Mouse (Mus musculus): ENCODE measurements around the gene Sfswap. TPM values are rescaled to one million over a fixed set of nuclear protein-coding genes. Genes with fewer than 3 reads are reported as not detected.

Sfswap gene
- polyA plus RNA-seq, 1 experiment from 2014 or later: 45.7 TPM

DNA sequence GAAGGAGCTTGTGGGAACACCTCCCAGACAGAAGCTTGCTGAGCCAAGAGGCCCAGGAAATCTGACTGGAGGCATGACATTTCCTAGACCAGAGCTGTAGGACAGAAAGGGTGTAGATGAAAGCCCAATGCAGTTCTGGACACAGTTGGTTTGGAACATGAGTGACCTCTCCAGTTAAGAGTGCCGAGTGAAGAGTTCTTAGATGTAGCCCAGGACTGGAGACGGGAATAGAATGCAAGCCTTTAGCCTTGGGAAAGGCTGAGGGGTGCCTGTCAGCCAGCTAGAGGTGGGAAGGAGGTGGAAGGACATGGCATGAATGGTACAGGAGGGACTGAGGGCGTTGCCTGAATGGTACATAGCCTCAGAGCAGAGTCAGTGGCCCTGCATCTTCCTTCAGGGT is 34.4 kb downstream of the Sfswap start:
- Histone ChIP-seq H3K27ac (ENCODE audit: low read depth) (no peak overlapping the region), H3K36me3 (ENCODE audit: control insufficient read depth, insufficient read depth, low read length) (peaks cover 53% of the 10 kb centered on the region), H3K4me1 (replicated peaks; ENCODE audit: control insufficient read depth, insufficient read depth, low read length) (no peaks in the 10 kb centered on the region), H3K9me3 (ENCODE audit: control insufficient read depth, low read length) (no peaks in the 10 kb centered on the region), H3K4me2 (ENCODE audit: low read length) (no peak overlapping the region), H3K4me3 (ENCODE audit: low read depth, low read length) (no peak overlapping the region), H3K9ac (ENCODE audit: low read length) (no peak overlapping the region), H3K27me3 (replicated peaks; ENCODE audit: control insufficient read depth, insufficient read depth, low read length) (no peaks in the 10 kb centered on the region)
- ATAC-seq (replicated peaks; ENCODE audit: low FRiP score, low TSS enrichment, low read depth) (no peak), DNase-seq (ENCODE audit: low spot score) (no peak)
- 90% methylated on average over 3 of the region's 3 CpGs for whole genome bisulfite sequencing

DNA sequence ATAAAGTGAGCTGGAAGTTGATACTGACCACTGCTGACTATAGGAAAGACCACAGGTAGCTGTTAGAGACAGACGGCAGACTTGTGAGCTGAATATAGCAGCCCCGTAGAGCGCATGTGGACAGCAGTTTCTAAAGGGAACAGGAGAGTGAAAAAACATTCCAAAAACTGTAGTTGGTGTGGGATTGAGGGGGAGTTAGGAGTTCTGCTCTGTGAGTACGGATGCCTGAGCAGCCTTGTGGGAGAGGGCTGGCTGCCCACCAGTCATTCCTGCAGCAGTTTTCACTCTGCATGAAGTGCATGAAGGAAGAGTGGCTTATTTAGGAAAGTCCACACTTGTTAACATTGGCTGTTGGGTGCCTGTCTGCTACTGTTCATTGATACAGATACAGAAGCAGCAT is 37.8 kb downstream of the Sfswap start:
- H3K27ac ChIP-seq (ENCODE audit: low read depth): no peak overlapping the region
- H3K4me3 ChIP-seq (ENCODE audit: low read depth, low read length): no peak overlapping the region
- no peak overlapping the region for H3K9ac ChIP-seq (ENCODE audit: low read length)
- no peak overlapping the region for H3K4me2 ChIP-seq (ENCODE audit: low read length)
- ATAC-seq (replicated peaks; ENCODE audit: low FRiP score, low TSS enrichment, low read depth) (no peak), DNase-seq (ENCODE audit: low spot score) (no peak)
- WGBS: 93% methylated on average over 4 of the region's 4 CpGs
- peaks cover 62% of the 10 kb centered on the region for H3K36me3 ChIP-seq (ENCODE audit: control insufficient read depth, insufficient read depth, low read length)
- H3K4me1 ChIP-seq (replicated peaks; ENCODE audit: control insufficient read depth, insufficient read depth, low read length): no peaks in the 10 kb centered on the region
- no peaks in the 10 kb centered on the region for H3K27me3 ChIP-seq (replicated peaks; ENCODE audit: control insufficient read depth, insufficient read depth, low read length)
- no peaks in the 10 kb centered on the region for H3K9me3 ChIP-seq (ENCODE audit: control insufficient read depth, low read length)

DNA sequence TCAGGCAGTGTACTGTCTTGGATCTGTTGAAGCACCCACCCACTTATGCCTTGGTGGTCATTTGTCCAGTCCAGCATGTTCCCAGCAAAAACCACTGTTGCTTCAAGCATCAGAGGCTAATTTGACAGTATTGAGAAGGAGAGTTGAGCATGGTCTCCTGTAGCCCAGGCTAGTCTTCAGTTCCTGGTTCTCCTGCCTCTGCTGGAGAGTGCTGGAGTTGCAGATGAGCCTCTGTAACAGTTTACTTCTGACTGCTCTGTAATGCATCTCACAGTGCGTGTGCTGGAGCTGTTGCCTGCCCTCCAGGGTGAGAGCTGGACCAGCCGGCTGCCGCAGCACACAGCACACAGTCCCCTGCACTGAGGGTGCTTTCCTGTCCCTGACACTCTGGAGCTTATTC is 41.2 kb downstream of the Sfswap start:
- Histone ChIP-seq H3K36me3 (ENCODE audit: control insufficient read depth, insufficient read depth, low read length) (peaks cover 83% of the 10 kb centered on the region), H3K27ac (ENCODE audit: low read depth) (no peak overlapping the region), H3K4me2 (ENCODE audit: low read length) (no peak overlapping the region), H3K9me3 (ENCODE audit: control insufficient read depth, low read length) (no peaks in the 10 kb centered on the region), H3K9ac (ENCODE audit: low read length) (no peak overlapping the region), H3K4me3 (ENCODE audit: low read depth, low read length) (no peak overlapping the region), H3K4me1 (replicated peaks; ENCODE audit: control insufficient read depth, insufficient read depth, low read length) (no peaks in the 10 kb centered on the region), H3K27me3 (replicated peaks; ENCODE audit: control insufficient read depth, insufficient read depth, low read length) (no peaks in the 10 kb centered on the region)
- DNase-seq (ENCODE audit: low spot score) (no peak), ATAC-seq (replicated peaks; ENCODE audit: low FRiP score, low TSS enrichment, low read depth) (no peak)
- 86% methylated on average over 3 of the region's 3 CpGs for WGBS

DNA sequence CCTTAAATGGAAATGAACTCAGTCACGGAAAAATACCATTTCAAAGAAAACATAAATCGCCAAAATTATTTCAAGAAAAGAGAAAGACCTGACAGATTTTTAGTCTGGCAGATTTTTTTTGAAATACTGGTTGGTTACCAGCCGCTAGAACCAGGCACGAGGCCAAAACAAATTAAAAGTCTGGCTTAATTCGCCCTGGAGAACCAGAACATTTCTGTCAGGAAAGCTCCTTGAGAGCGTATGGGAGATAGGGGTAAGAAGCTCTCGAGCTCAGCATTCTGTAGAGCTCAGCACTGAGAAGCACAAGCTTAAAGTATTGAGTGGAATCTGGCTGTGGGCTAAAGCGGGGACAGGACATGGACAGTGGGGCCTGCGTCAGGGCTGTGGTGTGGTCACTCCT is 44.8 kb downstream of the Sfswap start:
- no peak for DNase-seq (ENCODE audit: low spot score)
- no peak overlapping the region for H3K4me2 ChIP-seq (ENCODE audit: low read length)
- no peak overlapping the region; the same call in 1 of the 2 replicates for H3K27ac ChIP-seq (ENCODE audit: low read depth)
- no peak overlapping the region for H3K4me3 ChIP-seq (ENCODE audit: low read depth, low read length)
- H3K9me3 ChIP-seq (ENCODE audit: control insufficient read depth, low read length): no peaks in the 10 kb centered on the region
- H3K27me3 ChIP-seq (replicated peaks; ENCODE audit: control insufficient read depth, insufficient read depth, low read length): no peaks in the 10 kb centered on the region
- no peak overlapping the region for H3K9ac ChIP-seq (ENCODE audit: low read length)
- 69% methylated on average over 9 of the region's 9 CpGs for WGBS
- H3K36me3 ChIP-seq (ENCODE audit: control insufficient read depth, insufficient read depth, low read length): peaks cover 96% of the 10 kb centered on the region
- H3K4me1 ChIP-seq (replicated peaks; ENCODE audit: control insufficient read depth, insufficient read depth, low read length): no peaks in the 10 kb centered on the region
- no peak for ATAC-seq (replicated peaks; ENCODE audit: low FRiP score, low TSS enrichment, low read depth)

DNA sequence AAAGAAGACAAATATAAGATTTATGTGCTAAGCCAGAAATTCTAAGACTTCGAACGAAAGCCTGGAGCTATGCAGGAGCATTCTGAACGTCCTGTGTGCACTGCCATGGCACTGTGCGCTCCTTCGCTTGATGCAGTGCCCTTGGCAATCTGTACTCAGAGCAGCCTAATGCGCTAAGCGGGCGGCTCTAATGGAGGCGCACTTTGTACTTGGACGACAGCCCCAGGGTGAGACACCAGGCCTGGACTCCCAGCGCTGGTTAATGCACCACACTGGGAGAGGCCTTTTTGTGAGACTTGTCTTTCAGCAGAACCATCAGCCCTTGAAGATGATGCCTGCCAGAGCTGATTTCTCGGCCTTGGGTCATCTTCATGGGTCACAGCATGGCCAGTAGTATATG is 48.7 kb downstream of the Sfswap start:
- Histone ChIP-seq H3K4me2 (ENCODE audit: low read length) (no peak overlapping the region), H3K4me3 (ENCODE audit: low read depth, low read length) (no peak overlapping the region), H3K27ac (ENCODE audit: low read depth) (no peak overlapping the region), H3K9me3 (ENCODE audit: control insufficient read depth, low read length) (no peaks in the 10 kb centered on the region), H3K4me1 (replicated peaks; ENCODE audit: control insufficient read depth, insufficient read depth, low read length) (no peaks in the 10 kb centered on the region), H3K9ac (ENCODE audit: low read length) (no peak overlapping the region), H3K27me3 (replicated peaks; ENCODE audit: control insufficient read depth, insufficient read depth, low read length) (no peaks in the 10 kb centered on the region), H3K36me3 (ENCODE audit: control insufficient read depth, insufficient read depth, low read length) (peaks cover 99% of the 10 kb centered on the region)
- WGBS: 90% methylated on average over 12 of the region's 12 CpGs
- DNase-seq (ENCODE audit: low spot score) (no peak), ATAC-seq (replicated peaks; ENCODE audit: low FRiP score, low TSS enrichment, low read depth) (no peak)

DNA sequence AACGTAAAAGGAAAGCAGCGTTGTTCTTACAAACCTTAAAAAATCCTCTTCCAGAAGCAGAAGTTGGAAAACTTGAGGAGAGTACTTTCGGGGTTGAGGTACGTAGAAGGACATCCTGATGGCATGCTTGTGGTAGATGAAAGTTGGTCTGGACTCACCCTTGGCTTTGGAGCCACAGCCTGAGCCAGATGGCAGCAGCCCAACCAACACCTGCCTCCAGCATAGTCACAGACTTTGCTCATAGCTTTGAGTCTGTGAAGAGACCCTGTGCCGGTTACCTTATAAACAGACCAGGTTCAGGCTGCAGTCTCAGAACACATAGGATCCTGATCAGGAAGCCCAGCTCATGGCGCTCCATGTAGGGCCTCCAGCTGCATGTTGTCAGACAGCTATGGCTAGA is 49.8 kb downstream of the Sfswap start:
- Histone ChIP-seq H3K27me3 (replicated peaks; ENCODE audit: control insufficient read depth, insufficient read depth, low read length) (no peaks in the 10 kb centered on the region), H3K27ac (ENCODE audit: low read depth) (no peak overlapping the region), H3K4me3 (ENCODE audit: low read depth, low read length) (no peak overlapping the region), H3K4me2 (ENCODE audit: low read length) (no peak overlapping the region), H3K4me1 (replicated peaks; ENCODE audit: control insufficient read depth, insufficient read depth, low read length) (no peaks in the 10 kb centered on the region), H3K9me3 (ENCODE audit: control insufficient read depth, low read length) (no peaks in the 10 kb centered on the region), H3K36me3 (ENCODE audit: control insufficient read depth, insufficient read depth, low read length) (peaks cover 99% of the 10 kb centered on the region), H3K9ac (ENCODE audit: low read length) (no peak overlapping the region)
- ATAC-seq (replicated peaks; ENCODE audit: low FRiP score, low TSS enrichment, low read depth) (no peak), DNase-seq (ENCODE audit: low spot score) (no peak)
- WGBS: 92% methylated on average over 6 of the region's 6 CpGs

DNA sequence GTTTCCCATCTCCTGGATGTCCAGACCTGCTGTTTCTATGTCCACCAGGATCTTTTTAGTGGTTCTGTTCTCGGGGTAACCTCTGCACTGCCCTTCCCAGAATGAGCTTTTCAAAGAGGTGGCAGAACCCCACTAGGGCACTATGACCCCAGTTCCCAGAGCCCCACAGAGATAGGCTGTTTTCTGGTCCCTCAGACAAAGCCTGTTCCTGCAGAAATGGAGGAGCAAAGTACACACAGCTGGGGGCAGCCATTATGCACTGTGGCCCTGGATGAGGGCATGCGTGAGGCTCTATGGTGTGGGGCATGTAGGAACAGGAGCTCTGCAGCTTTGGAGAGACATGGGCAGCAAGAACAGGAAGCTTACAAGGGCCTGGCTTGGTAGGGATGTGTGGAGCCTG is 51.0 kb downstream of the Sfswap start:
- Histone ChIP-seq H3K36me3 (ENCODE audit: control insufficient read depth, insufficient read depth, low read length) (peaks cover 98% of the 10 kb centered on the region), H3K9ac (ENCODE audit: low read length) (no peak overlapping the region), H3K4me2 (ENCODE audit: low read length) (no peak overlapping the region), H3K9me3 (ENCODE audit: control insufficient read depth, low read length) (no peaks in the 10 kb centered on the region), H3K4me1 (replicated peaks; ENCODE audit: control insufficient read depth, insufficient read depth, low read length) (no peaks in the 10 kb centered on the region), H3K4me3 (ENCODE audit: low read depth, low read length) (no peak overlapping the region), H3K27ac (ENCODE audit: low read depth) (no peak overlapping the region), H3K27me3 (replicated peaks; ENCODE audit: control insufficient read depth, insufficient read depth, low read length) (no peaks in the 10 kb centered on the region)
- 96% methylated on average over 2 of the region's 2 CpGs for WGBS
- DNase-seq (ENCODE audit: low spot score) (no peak), ATAC-seq (replicated peaks; ENCODE audit: low FRiP score, low TSS enrichment, low read depth) (no peak)

DNA sequence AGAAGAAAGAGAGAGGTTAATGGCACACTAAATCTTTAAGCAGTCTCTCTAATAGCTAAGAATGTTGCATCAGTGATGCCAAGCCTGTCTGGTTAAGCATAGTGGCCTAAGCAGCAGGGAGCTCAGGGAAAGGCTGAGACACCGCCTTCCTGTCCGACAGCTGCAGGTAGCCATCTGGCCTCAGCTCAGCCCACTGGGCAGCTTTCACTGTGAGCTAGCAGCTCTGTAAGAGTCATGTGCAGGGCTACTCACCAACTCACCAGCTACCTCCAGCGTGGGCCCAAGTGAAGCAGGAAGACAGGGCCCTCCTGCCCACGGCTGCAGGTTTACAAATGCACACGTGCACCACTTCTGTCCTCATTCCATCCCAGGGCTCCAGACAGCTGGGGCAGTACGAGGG is 52.6 kb downstream of the Sfswap start:
- H3K4me1 ChIP-seq (replicated peaks; ENCODE audit: control insufficient read depth, insufficient read depth, low read length): no peaks in the 10 kb centered on the region
- no peaks in the 10 kb centered on the region for H3K27me3 ChIP-seq (replicated peaks; ENCODE audit: control insufficient read depth, insufficient read depth, low read length)
- no peak overlapping the region for H3K4me3 ChIP-seq (ENCODE audit: low read depth, low read length)
- H3K9ac ChIP-seq (ENCODE audit: low read length): no peak overlapping the region
- no peak for DNase-seq (ENCODE audit: low spot score)
- no peak for ATAC-seq (replicated peaks; ENCODE audit: low FRiP score, low TSS enrichment, low read depth)
- H3K4me2 ChIP-seq (ENCODE audit: low read length): no peak overlapping the region
- H3K36me3 ChIP-seq (ENCODE audit: control insufficient read depth, insufficient read depth, low read length): peaks cover 98% of the 10 kb centered on the region
- no peak overlapping the region for H3K27ac ChIP-seq (ENCODE audit: low read depth)
- WGBS: 85% methylated on average over 6 of the region's 6 CpGs
- no peaks in the 10 kb centered on the region for H3K9me3 ChIP-seq (ENCODE audit: control insufficient read depth, low read length)

DNA sequence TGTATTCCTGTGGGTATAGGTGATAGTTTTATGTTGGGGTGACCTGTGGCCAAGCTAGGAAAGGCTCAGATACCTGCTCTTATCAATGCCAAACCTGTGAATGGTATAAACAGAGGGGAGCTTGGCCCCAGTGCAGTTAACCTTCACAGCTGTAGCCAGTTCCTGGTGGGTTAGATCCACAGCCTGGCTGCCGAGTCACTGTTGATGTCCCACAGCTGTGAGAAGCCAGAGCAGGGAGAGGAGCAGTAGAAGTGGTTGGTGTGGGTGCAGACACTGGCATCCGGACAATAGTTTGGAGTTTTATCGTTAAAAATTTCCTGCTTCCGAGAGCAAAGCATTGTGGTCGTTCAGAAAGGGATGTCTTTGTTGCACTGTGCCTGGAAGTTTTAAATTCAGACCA is 57.6 kb downstream of the Sfswap start:
- H3K27ac ChIP-seq (ENCODE audit: low read depth): no peak overlapping the region
- H3K36me3 ChIP-seq (ENCODE audit: control insufficient read depth, insufficient read depth, low read length): peaks cover 99% of the 10 kb centered on the region
- no peaks in the 10 kb centered on the region for H3K4me1 ChIP-seq (replicated peaks; ENCODE audit: control insufficient read depth, insufficient read depth, low read length)
- WGBS: 78% methylated on average over 5 of the region's 5 CpGs
- no peak overlapping the region for H3K4me3 ChIP-seq (ENCODE audit: low read depth, low read length)
- no peaks in the 10 kb centered on the region for H3K27me3 ChIP-seq (replicated peaks; ENCODE audit: control insufficient read depth, insufficient read depth, low read length)
- H3K9ac ChIP-seq (ENCODE audit: low read length): no peak overlapping the region
- ATAC-seq (replicated peaks; ENCODE audit: low FRiP score, low TSS enrichment, low read depth) (no peak), DNase-seq (ENCODE audit: low spot score) (no peak)
- no peaks in the 10 kb centered on the region for H3K9me3 ChIP-seq (ENCODE audit: control insufficient read depth, low read length)
- no peak overlapping the region for H3K4me2 ChIP-seq (ENCODE audit: low read length)
